Mouse (Mus musculus) Muller cell, postnatal 12 days (primary cell): ENCODE data around the gene Ddx43.

Source experiments
- DNase-seq: peaks from one replicate; pipeline ENCODE4 v3.0.0-alpha.2; 2015; ENCODE audit errors: inconsistent ontology term

Ddx43 gene

GRCm38 (mm10) chr9:78372827-78373504, 22.6 kb upstream of the Ddx43 start:
- DNase-seq, result no peak

GRCm38 (mm10) chr9:78374397-78374796, 21.2 kb upstream of the Ddx43 start:
- no peak for DNase-seq

GRCm38 (mm10) chr9:78374885-78375389, 20.6 kb upstream of the Ddx43 start:
- no peak for DNase-seq

GRCm38 (mm10) chr9:78375486-78375885, 20.1 kb upstream of the Ddx43 start:
- DNase-seq, result no peak

- DNase-seq, result no peak
Observed at GRCm38 (mm10) chr9:78377546-78377945, 18.0 kb upstream of the Ddx43 start.

- peak; percentile 51 for DNase-seq
Observed at GRCm38 (mm10) chr9:78378113-78378785, 17.3 kb upstream of the Ddx43 start, which contains the start of gene Ooep. Gene Ooep (minus strand): TSS chr9:78378725.

GRCm38 (mm10) chr9:78385893-78386292, 9.7 kb upstream of the Ddx43 start:
- DNase-seq, result peak; percentile 4

GRCm38 (mm10) chr9:78386947-78387346, 8.6 kb upstream of the Ddx43 start:
- no peak for DNase-seq

- peak; percentile 18 for DNase-seq
Observed at GRCm38 (mm10) chr9:78389981-78390380, 5.6 kb upstream of the Ddx43 start.

- no peak for DNase-seq
Observed at GRCm38 (mm10) chr9:78393741-78394140, 1.8 kb upstream of the Ddx43 start.

- DNase-seq, result no peak
Observed at GRCm38 (mm10) chr9:78394602-78395001, 975 bp upstream of the Ddx43 start.

- DNase-seq, result no peak
Observed at GRCm38 (mm10) chr9:78395244-78395629, 340 bp upstream of the Ddx43 start.

GRCm38 (mm10) chr9:78396517-78396916, 940 bp downstream of the Ddx43 start:
- DNase-seq, result no peak

GRCm38 (mm10) chr9:78400570-78400969, 5.0 kb downstream of the Ddx43 start:
- DNase-seq, result no peak

- DNase-seq, result no peak
Observed at GRCm38 (mm10) chr9:78401596-78401995, 6.0 kb downstream of the Ddx43 start.

GRCm38 (mm10) chr9:78427362-78427781, 31.8 kb downstream of the Ddx43 start:
- DNase-seq, result peak; percentile 7

GRCm38 (mm10) chr9:78428185-78428584, 32.6 kb downstream of the Ddx43 start:
- no peak for DNase-seq

GRCm38 (mm10) chr9:78428870-78429432, 33.4 kb downstream of the Ddx43 start:
- DNase-seq, result no peak

GRCm38 (mm10) chr9:78429551-78429950, 34.0 kb downstream of the Ddx43 start:
- DNase-seq, result no peak

- DNase-seq, result no peak
Observed at GRCm38 (mm10) chr9:78430486-78430885, 34.9 kb downstream of the Ddx43 start.

GRCm38 (mm10) chr9:78432471-78432870, 36.9 kb downstream of the Ddx43 start:
- no peak for DNase-seq

- no peak for DNase-seq
Observed at GRCm38 (mm10) chr9:78439426-78439825, 43.8 kb downstream of the Ddx43 start.

- no peak for DNase-seq
Observed at GRCm38 (mm10) chr9:78442237-78442578, 46.6 kb downstream of the Ddx43 start.
